Mouse (Mus musculus): ENCODE measurements around the gene Catip.

DNA sequence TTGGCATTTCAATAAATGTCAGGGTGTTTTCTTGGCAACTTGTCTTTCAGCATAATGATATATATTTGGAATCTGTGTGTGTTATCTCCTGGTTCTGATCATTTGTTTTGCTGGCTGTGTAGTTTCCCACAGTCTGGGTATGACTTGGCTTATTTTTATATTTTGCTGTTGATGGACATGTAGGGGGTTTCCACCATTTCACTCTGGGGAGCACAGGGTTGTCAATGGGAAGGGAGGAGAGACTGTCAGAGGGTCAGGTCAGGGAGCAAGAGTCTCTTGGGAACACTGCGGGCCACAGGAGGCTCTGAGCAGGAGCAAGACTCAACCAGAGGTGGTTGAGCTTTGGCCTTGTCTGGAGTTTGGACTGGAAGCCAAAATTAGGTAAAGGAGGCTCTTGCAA, 19.6 kb upstream of the Catip start:
- TF ChIP-seq CTCF (IDR thresholded peaks at IDR 0.05; ENCODE audit: control insufficient read depth, insufficient read depth, low read length) (no peak), POLR2A (IDR thresholded peaks at IDR 0.05; ENCODE audit: borderline replicate concordance, control insufficient read depth, low read depth, low read length) (no peak)
